Mouse (Mus musculus) bone marrow, adult 2 months (tissue): ENCODE measurements at regions not wholly inside any gene's neighbourhood (a gene's known extent, or its start where the extent isn't known, plus 50 kb on each side); places are given as distances from the start of the nearest gene placed in this dataset.

Experiments used
- CTCF ChIP-seq: fragments of 200-500 bp; IDR thresholded peaks from 2 replicates; pipeline ENCODE4 v1.5.1; 2011; ENCODE audit warnings: low read length, control low read depth; ENCODE audit not compliant: control insufficient read depth, insufficient read depth
- POLR2A ChIP-seq: fragments of 200-500 bp; IDR thresholded peaks from 2 replicates; pipeline ENCODE4 v1.6.1; 2011; ENCODE audit warnings: low read depth, mild to moderate bottlenecking, control low read depth, low read length, borderline replicate concordance; ENCODE audit not compliant: control insufficient read depth

DNA sequence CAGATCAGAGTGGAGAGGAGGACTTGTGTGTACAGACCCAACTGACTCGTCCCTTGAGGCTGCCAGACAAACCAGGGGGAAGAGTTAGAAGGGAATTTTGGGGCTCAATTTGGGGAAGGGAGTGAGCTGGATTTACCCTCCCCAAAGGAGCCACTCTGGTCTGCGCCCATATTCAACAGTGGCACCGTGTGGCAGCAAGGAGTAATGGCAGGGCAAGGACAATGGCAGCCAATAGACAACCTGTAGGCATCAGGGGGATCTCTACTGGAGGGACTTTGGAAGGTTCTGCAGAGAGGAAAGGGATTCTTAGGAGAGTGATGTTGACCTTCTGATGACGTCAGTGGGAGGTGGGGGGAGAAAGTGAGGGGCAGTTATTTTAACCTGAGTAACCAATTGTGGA is 1590.7 kb upstream of the Gulo start:
- TF ChIP-seq CTCF = 0 out of 2 replicates have a peak, but pooled peaks have one; percentile 3
- TF ChIP-seq POLR2A = no peak
